Mouse (Mus musculus) embryonic facial prominence, embryonic 15.5 days (tissue): ENCODE measurements around the gene Olfr1048. TPM values are rescaled to one million over a fixed set of nuclear protein-coding genes. Genes with fewer than 3 reads are reported as not detected.
"Not testable (repeated sequence)": the region's sequence is repeated elsewhere in the genome, so short reads cannot be mapped to it uniquely, and the experiment has no call there.

ENCODE experiments used
- ATAC-seq: fragments of 200-750 bp; cut with Nextera tagmentation; 2 replicates; pipeline ENCODE4 v1.8.0; 2017; ENCODE audit warnings: low read depth, moderate TSS enrichment; ENCODE audit not compliant: insufficient number of reproducible peaks, low FRiP score, low TSS enrichment
- H3K27ac ChIP-seq: fragments of 300-500 bp; sonication (generic); replicated peaks from 2 replicates; pipeline ENCODE4 v1.5.1; 2015; ENCODE audit warnings: mild to moderate bottlenecking, inconsistent platforms
- H3K27me3 ChIP-seq: fragments of 300-500 bp; sonication (generic); 2 replicates; pipeline ENCODE4 v1.6.1; 2015; ENCODE audit warnings: inconsistent platforms
- H3K36me3 ChIP-seq: fragments of 300-500 bp; sonication (generic); 2 replicates; pipeline ENCODE4 v1.6.1; 2015; ENCODE audit warnings: mild to moderate bottlenecking, inconsistent platforms
- H3K4me1 ChIP-seq: fragments of 300-500 bp; sonication (generic); 2 replicates; pipeline ENCODE4 v1.6.1; 2015; ENCODE audit warnings: inconsistent platforms
- H3K4me2 ChIP-seq: fragments of 300-500 bp; sonication (generic); replicated peaks from 2 replicates; pipeline ENCODE4 v1.6.1; 2015; ENCODE audit warnings: mild to moderate bottlenecking, inconsistent platforms
- H3K4me3 ChIP-seq: fragments of 300-500 bp; sonication (generic); replicated peaks from 2 replicates; pipeline ENCODE4 v1.5.1; 2015; ENCODE audit warnings: mild to moderate bottlenecking, inconsistent platforms
- H3K9ac ChIP-seq: fragments of 300-500 bp; sonication (generic); 2 replicates; pipeline ENCODE4 v1.6.1; 2015; ENCODE audit warnings: inconsistent platforms
- H3K9me3 ChIP-seq: fragments of 300-500 bp; sonication (generic); replicated peaks from 2 replicates; pipeline ENCODE4 v1.6.1; 2016; ENCODE audit warnings: inconsistent platforms
- WGBS: fragments of 180-500 bp; shearing (Covaris S2); methylation state at CpG from one replicate; pipeline ENCODE4 v1.1.7; 2015; 5-methylcytosine and 5-hydroxymethylcytosine counted together
- polyA plus RNA-seq: library from polyadenylated mRNA; unstranded; fragments of >200 nt; fragmentation: Nextera tagmentation; extraction: Ambion mirVana; gene quantifications from 2 replicates; pipeline ENCODE4 v1.2.1, GENCODE M21; 2015

Gene Olfr1048
- polyA plus RNA-seq: 0.20 TPM in 1 of 2 replicates, not detected in the other

DNA sequence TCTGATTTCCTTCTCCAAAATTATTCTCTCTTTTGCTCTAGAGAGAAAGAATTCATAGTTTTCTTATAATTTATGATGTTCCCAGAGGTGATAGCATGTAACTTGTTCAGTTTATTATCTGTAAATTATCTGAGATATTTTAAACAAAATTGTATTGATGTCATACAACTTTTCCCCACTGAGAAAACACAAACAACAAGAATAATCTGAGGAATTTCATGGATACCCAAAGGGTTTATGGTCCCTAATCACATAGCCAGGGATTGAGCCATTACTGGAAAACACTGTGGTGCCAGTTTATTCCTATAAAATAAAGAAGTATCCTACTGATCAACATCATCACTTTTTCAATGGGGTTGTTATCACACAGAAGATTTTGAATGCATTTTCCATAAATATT lies at the start of gene Olfr1048:
Olfr1048 (minus strand) TSS at position 101 of the 400 bp plus-strand sequence.
- Histone ChIP-seq H3K27me3 (no peaks in the 10 kb centered on the region), H3K27ac (no peak within 1 kb of the TSS), H3K4me2 (no peak within 1 kb of the TSS), H3K36me3 (no peaks in the 10 kb centered on the region), H3K9me3 (no peaks in the 10 kb centered on the region), H3K4me3 (no peak within 1 kb of the TSS), H3K9ac (no peak within 1 kb of the TSS), H3K4me1 (no peaks in the 10 kb centered on the region)
- ATAC-seq: no peak

DNA sequence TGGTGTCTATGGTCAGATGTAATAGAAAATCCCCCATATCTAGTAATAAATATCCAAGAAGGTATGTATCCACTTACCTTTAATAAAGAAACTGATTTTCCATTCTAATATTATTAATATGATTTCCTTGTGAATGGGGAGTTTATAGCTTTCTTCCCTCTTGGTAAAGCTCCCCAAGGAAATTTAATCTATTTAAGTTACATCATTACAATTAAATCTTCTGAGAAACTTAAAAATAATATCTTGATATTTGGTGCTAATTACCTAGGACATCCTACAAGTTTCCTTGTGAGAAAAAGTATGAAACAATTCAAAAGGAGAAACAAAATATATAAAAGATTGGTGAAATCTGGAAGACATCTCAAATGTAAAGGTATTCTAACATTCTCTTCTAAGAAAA lies 38.9 kb upstream of the Olfr1048 start, which contains the start of gene Olfr1051:
Olfr1051 (minus strand) TSS at position 101 of the 400 bp plus-strand sequence.
- not testable (repeated sequence) for H3K4me2 ChIP-seq, H3K27ac ChIP-seq

DNA sequence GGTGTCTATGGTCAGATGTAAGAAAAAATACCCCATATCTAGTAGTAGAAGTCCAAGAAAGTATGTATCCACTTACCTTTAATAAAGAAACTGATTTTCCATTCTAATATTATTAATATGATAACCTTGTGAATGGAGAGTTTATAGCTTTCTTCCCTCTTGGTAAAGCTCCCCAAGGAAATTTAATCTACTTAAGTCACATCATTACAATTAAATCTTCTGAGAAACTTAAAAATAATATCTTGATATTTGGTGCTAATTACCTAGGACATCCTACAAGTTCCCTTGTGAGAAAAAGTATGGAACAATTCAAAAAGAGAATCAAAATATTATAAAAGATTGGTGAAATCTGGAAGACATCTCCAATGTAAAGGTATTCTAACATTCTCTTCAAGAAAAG lies 18.1 kb upstream of the Olfr1048 start, which contains the start of gene Olfr1049:
Olfr1049 (minus strand) TSS at position 101 of the 400 bp plus-strand sequence.
- H3K27me3 ChIP-seq, H3K4me3 ChIP-seq, H3K27ac ChIP-seq, H3K9ac ChIP-seq, H3K4me2 ChIP-seq, H3K9me3 ChIP-seq, H3K4me1 ChIP-seq, ATAC-seq, H3K36me3 ChIP-seq: not testable (repeated sequence)

More for the DNA sequence above, 38.9 kb upstream of the Olfr1048 start, which contains the start of gene Olfr1051:
- not testable (repeated sequence) for H3K36me3 ChIP-seq, H3K27me3 ChIP-seq, H3K9ac ChIP-seq, ATAC-seq, H3K9me3 ChIP-seq, H3K4me1 ChIP-seq, H3K4me3 ChIP-seq

DNA sequence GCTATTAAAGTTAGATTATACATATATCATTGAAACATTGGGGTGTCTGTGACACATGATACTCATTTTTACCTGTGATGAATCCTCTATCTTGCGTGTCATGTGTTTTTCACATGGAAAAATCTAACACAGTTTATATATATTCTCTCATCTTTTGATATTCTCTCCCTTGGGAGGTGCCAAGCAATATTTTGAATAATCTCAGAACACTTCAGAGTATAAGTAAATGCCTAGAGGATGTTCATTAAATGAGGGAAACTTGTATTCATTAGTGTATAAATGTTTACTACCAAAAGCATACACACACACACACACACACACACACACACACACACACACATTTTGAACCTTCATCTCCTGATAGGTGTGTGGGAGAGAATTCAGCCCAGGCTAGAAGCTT lies 8.8 kb downstream of the Olfr1048 start, which contains the start of gene Olfr1047:
Olfr1047 (minus strand) TSS at position 101 of the 400 bp plus-strand sequence.
- H3K9me3 ChIP-seq: no peaks in the 10 kb centered on the region
- H3K36me3 ChIP-seq: no peaks in the 10 kb centered on the region
- no peak within 1 kb of the TSS for H3K9ac ChIP-seq
- no peaks in the 10 kb centered on the region for H3K27me3 ChIP-seq
- no peak within 1 kb of the TSS for H3K4me2 ChIP-seq
- no peak for ATAC-seq
- H3K4me1 ChIP-seq: no peaks in the 10 kb centered on the region
- no peak within 1 kb of the TSS for H3K4me3 ChIP-seq
- 90% methylated on average over 1 of the region's 1 CpGs for WGBS
- no peak within 1 kb of the TSS for H3K27ac ChIP-seq

DNA sequence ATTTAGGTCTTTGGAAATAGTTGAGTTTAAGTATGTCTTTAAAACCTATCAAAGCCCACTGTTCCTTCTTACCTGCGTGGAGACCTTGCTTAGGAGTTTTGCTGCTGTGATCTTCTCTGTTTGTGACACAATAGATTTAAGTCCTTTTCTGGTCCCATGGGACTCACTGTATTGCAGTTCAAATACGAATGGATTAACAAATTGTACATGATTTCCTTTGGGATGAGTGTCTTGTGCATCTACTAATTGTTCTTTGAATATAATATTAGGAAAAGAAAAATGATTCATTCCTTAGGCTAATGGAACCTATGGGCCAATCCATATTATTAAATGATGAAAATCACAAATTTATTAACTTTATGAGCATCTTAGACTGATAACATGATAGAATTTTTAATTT lies 20.9 kb downstream of the Olfr1048 start, which contains the start of gene Olfr1046:
Olfr1046 (minus strand) TSS at position 101 of the 400 bp plus-strand sequence.
- WGBS: 60% methylated on average over 2 of the region's 2 CpGs
- no peak within 1 kb of the TSS for H3K9ac ChIP-seq
- H3K27ac ChIP-seq: no peak within 1 kb of the TSS
- H3K4me2 ChIP-seq: no peak within 1 kb of the TSS
- H3K4me1 ChIP-seq: no peaks in the 10 kb centered on the region
- no peaks in the 10 kb centered on the region for H3K27me3 ChIP-seq
- no peaks in the 10 kb centered on the region for H3K9me3 ChIP-seq
- H3K36me3 ChIP-seq: no peaks in the 10 kb centered on the region
- no peak within 1 kb of the TSS for H3K4me3 ChIP-seq
- no peak for ATAC-seq

DNA sequence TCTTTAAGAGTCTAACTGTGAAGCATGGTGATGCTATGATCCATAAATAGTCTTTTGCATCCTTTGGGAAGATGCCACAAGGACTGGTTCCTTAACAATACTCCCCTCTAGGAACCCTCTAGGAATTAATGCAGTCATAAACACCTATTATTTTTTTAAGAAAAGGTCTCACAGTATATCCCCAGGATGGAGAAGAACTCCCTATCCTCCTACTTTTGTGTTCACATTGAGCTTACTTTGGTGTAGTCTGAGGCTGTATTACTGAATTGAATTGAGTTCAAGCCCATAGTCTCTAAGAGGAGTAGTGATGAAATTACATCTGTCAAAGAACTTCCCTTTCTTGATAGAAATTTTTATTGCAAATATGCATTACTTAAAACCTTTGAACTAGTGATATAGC lies 37.2 kb downstream of the Olfr1048 start, which contains the start of gene Olfr1045:
Olfr1045 (minus strand) TSS at position 101 of the 400 bp plus-strand sequence.
- no peaks in the 10 kb centered on the region for H3K27me3 ChIP-seq
- ATAC-seq: no peak
- no peak within 1 kb of the TSS for H3K4me3 ChIP-seq
- no peaks in the 10 kb centered on the region for H3K36me3 ChIP-seq
- H3K4me1 ChIP-seq: no peaks in the 10 kb centered on the region
- no peak within 1 kb of the TSS for H3K27ac ChIP-seq
- H3K9me3 ChIP-seq: no peaks in the 10 kb centered on the region
- H3K9ac ChIP-seq: no peak within 1 kb of the TSS
- H3K4me2 ChIP-seq: no peak within 1 kb of the TSS

DNA sequence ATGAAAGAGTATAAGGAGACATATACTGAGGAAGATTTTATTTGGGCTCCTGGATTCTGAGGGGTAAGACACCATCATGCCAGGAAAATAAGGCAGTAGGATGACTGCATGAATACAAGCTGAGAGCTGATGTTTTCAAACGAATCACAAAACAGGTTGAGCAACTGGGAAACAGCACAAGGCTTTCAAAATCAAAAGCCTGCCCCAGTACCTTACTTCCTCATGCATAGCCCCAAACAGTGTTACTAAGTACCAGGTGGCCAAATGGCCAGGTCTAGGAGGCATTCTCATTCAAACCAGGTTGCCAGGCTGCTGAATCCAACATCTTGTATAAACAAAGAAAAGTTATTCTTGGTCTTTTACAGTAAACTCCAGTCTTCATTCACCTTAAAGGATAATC lies 44.2 kb downstream of the Olfr1048 start:
- Histone ChIP-seq H3K9me3 (no peaks in the 10 kb centered on the region), H3K27ac (no peak overlapping the region), H3K4me2 (no peak overlapping the region), H3K4me1 (no peaks in the 10 kb centered on the region), H3K9ac (no peak overlapping the region), H3K27me3 (no peaks in the 10 kb centered on the region), H3K36me3 (no peaks in the 10 kb centered on the region), H3K4me3 (no peak overlapping the region)
- WGBS: 47% methylated on average over 1 of the region's 1 CpGs
- ATAC-seq: no peak

DNA sequence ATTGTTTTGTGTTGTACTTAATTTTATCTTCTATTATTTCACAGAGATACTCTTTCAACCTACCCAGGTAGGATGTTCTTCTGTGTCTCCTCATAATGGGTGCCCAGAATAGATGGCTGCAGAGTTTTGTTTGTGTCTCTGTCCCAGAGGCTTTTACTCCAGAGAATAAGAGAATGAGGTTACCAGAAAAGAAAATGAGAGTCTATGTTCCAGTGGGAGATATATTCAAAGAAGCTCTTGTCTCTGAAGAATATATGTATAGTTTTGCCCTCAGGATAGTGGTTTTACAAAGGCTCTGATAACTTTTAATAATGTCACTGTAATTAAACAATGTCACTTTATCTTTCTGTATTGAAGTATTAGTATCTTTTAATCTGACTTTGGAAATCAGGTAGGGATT lies 54.5 kb downstream of the Olfr1048 start, which contains the start of gene Olfr52:
Olfr52 (minus strand) TSS at position 101 of the 400 bp plus-strand sequence.
- Histone ChIP-seq H3K9me3 (no peaks in the 10 kb centered on the region), H3K4me3 (no peak within 1 kb of the TSS), H3K4me1 (no peaks in the 10 kb centered on the region), H3K27ac (no peak within 1 kb of the TSS), H3K4me2 (no peak within 1 kb of the TSS), H3K9ac (no peak within 1 kb of the TSS), H3K27me3 (no peaks in the 10 kb centered on the region), H3K36me3 (no peaks in the 10 kb centered on the region)
- ATAC-seq: no peak

Other genes with a start within 250 kb of the Olfr1048 start
- gene Olfr1031, start 250.0 kb downstream of the Olfr1048 start, polyA plus RNA-seq: 0.37 and 0.39 TPM in 2 replicates
- gene Olfr1032, start 234.7 kb downstream of the Olfr1048 start, polyA plus RNA-seq: 0.27 TPM in 1 of 2 replicates, not detected in the other
- 0.14 and 0.79 TPM in 2 replicates for gene Olfr1033, start 219.7 kb downstream of the Olfr1048 start, polyA plus RNA-seq
- gene Olfr1034, start 194.4 kb downstream of the Olfr1048 start, polyA plus RNA-seq: 0.04 and 0.09 TPM in 2 replicates
- not detected in 2 replicates for gene Olfr1036, start 166.3 kb downstream of the Olfr1048 start, polyA plus RNA-seq
- gene Olfr1037, start 152.9 kb downstream of the Olfr1048 start, polyA plus RNA-seq: 0.14 TPM in 1 of 2 replicates, not detected in the other
- gene Olfr1039, start 104.4 kb downstream of the Olfr1048 start, polyA plus RNA-seq: 0.05 TPM in 1 of 2 replicates, not detected in the other
- gene Olfr1040, start 93.6 kb downstream of the Olfr1048 start, polyA plus RNA-seq: not detected in 2 replicates
- not detected in 2 replicates for gene Olfr1042, start 78.5 kb downstream of the Olfr1048 start, polyA plus RNA-seq
- gene Olfr1043, start 72.8 kb downstream of the Olfr1048 start, polyA plus RNA-seq: not detected in 2 replicates
- gene Olfr1044, start 62.5 kb downstream of the Olfr1048 start, polyA plus RNA-seq: 0.24 TPM in 2 replicates
- gene Olfr52, start 54.6 kb downstream of the Olfr1048 start, polyA plus RNA-seq: 0.20 TPM in 1 of 2 replicates, not detected in the other
- gene Olfr1045, start 37.3 kb downstream of the Olfr1048 start, polyA plus RNA-seq: 0.09 TPM in 1 of 2 replicates, not detected in the other
- 0.12 and 0.52 TPM in 2 replicates for gene Olfr1046, start 21.0 kb downstream of the Olfr1048 start, polyA plus RNA-seq
- gene Olfr1047, start 8.9 kb downstream of the Olfr1048 start, polyA plus RNA-seq: 0.24 and 0.56 TPM in 2 replicates
- not detected in 2 replicates for gene Olfr1049, start 18.0 kb upstream of the Olfr1048 start, polyA plus RNA-seq
- not detected in 2 replicates for gene Olfr1051, start 38.8 kb upstream of the Olfr1048 start, polyA plus RNA-seq
- gene Olfr1052, start 52.2 kb upstream of the Olfr1048 start, polyA plus RNA-seq: 0.12 and 0.23 TPM in 2 replicates
- gene Olfr1053, start 75.0 kb upstream of the Olfr1048 start, polyA plus RNA-seq: not detected in 2 replicates
- gene Olfr1054, start 95.1 kb upstream of the Olfr1048 start, polyA plus RNA-seq: 0.29 and 0.38 TPM in 2 replicates
- gene Olfr1055, start 110.0 kb upstream of the Olfr1048 start, polyA plus RNA-seq: not detected in 2 replicates
- gene Olfr1056, start 122.2 kb upstream of the Olfr1048 start, polyA plus RNA-seq: 0.44 TPM in 1 of 2 replicates, not detected in the other
- gene Olfr1057, start 138.1 kb upstream of the Olfr1048 start, polyA plus RNA-seq: 0.05 TPM in 1 of 2 replicates, not detected in the other
- gene Olfr1058, start 148.3 kb upstream of the Olfr1048 start, polyA plus RNA-seq: 0.22 and 0.98 TPM in 2 replicates
- gene Olfr1061, start 173.8 kb upstream of the Olfr1048 start, polyA plus RNA-seq: not detected in 2 replicates
- gene Olfr1062, start 186.5 kb upstream of the Olfr1048 start, polyA plus RNA-seq: 0.05 TPM in 1 of 2 replicates, not detected in the other
- gene Olfr1065, start 210.3 kb upstream of the Olfr1048 start, polyA plus RNA-seq: 0.09 and 0.29 TPM in 2 replicates
- gene Olfr1066, start 216.0 kb upstream of the Olfr1048 start, polyA plus RNA-seq: not detected in 2 replicates
- gene Olfr228, start 247.1 kb upstream of the Olfr1048 start, polyA plus RNA-seq: 0.32 and 0.44 TPM in 2 replicates